Mouse (Mus musculus) ovary, postnatal 10 days (tissue): Measurements from ENCODE around the gene Phyhd1.

Source experiments
- DNase-seq: peaks from one replicate; pipeline ENCODE4 v3.0.0; 2022; ENCODE audit warnings: low spot score

The Phyhd1 gene

GRCm38 (mm10) chr2:30256616-30257350 is 9.2 kb upstream of the Phyhd1 start:
- no peak for DNase-seq

GRCm38 (mm10) chr2:30257699-30258460 is 8.1 kb upstream of the Phyhd1 start:
- no peak for DNase-seq

GRCm38 (mm10) chr2:30258600-30258999 is 7.4 kb upstream of the Phyhd1 start:
- no peak for DNase-seq

- DNase-seq: no peak
Measured at GRCm38 (mm10) chr2:30259131-30260064, 6.6 kb upstream of the Phyhd1 start.

GRCm38 (mm10) chr2:30261064-30261736 is 4.8 kb upstream of the Phyhd1 start:
- DNase-seq: no peak

- no peak for DNase-seq
Measured at GRCm38 (mm10) chr2:30261921-30262839, 3.8 kb upstream of the Phyhd1 start.

- DNase-seq: no peak
Measured at GRCm38 (mm10) chr2:30262840-30263441, 3.1 kb upstream of the Phyhd1 start.

GRCm38 (mm10) chr2:30263811-30264210 is 2.2 kb upstream of the Phyhd1 start:
- DNase-seq: no peak

- no peak for DNase-seq
Measured at GRCm38 (mm10) chr2:30264671-30265519, 1.1 kb upstream of the Phyhd1 start.

- no peak for DNase-seq
Measured at GRCm38 (mm10) chr2:30266392-30266941, 464 bp downstream of the Phyhd1 start.

- DNase-seq: no peak
Measured at GRCm38 (mm10) chr2:30267466-30267865, 1.5 kb downstream of the Phyhd1 start.

- DNase-seq: no peak
Measured at GRCm38 (mm10) chr2:30268371-30268770, 2.4 kb downstream of the Phyhd1 start.

- no peak for DNase-seq
Measured at GRCm38 (mm10) chr2:30269241-30269990, 3.4 kb downstream of the Phyhd1 start.

GRCm38 (mm10) chr2:30270134-30270533 is 4.1 kb downstream of the Phyhd1 start:
- no peak for DNase-seq

- no peak for DNase-seq
Measured at GRCm38 (mm10) chr2:30280743-30281142, 14.7 kb downstream of the Phyhd1 start, which contains the start of gene Gm28038. Gene Gm28038 (plus strand): TSS chr2:30281043.

- DNase-seq: no peak
Measured at GRCm38 (mm10) chr2:30281651-30282050, 15.6 kb downstream of the Phyhd1 start.

- DNase-seq: no peak
Measured at GRCm38 (mm10) chr2:30283193-30283592, 17.2 kb downstream of the Phyhd1 start.

GRCm38 (mm10) chr2:30285004-30285403 is 19.0 kb downstream of the Phyhd1 start:
- no peak for DNase-seq
